Mouse (Mus musculus): ENCODE measurements at regions not wholly inside any gene's neighbourhood (a gene's known extent, or its start where the extent isn't known, plus 50 kb on each side); places are given as distances from the start of the nearest gene placed in this dataset.

GRCm38 (mm10) chr4:84065457-84066124 is 540.2 kb downstream of the Ccdc171 start:
- H3K27me3 ChIP-seq (ENCODE audit: low read depth, poor library complexity, severe bottlenecking), result peaks cover 49% of the 10 kb centered on the region
- H3K4me3 ChIP-seq, result no peak overlapping the region
- 64% methylated on average over 12 of the region's 12 CpGs for WGBS
- H3K27ac ChIP-seq (replicated peaks), result no peak overlapping the region; the same call in 1 of the 2 replicates
- no peaks in the 10 kb centered on the region for H3K9me3 ChIP-seq (replicated peaks)
- peaks cover 32% of the 10 kb centered on the region for H3K4me1 ChIP-seq
- no peaks in the 10 kb centered on the region for H3K36me3 ChIP-seq
- no peak for DNase-seq (ENCODE audit: low spot score)

- no peak overlapping the region for H3K4me3 ChIP-seq
- H3K27ac ChIP-seq (replicated peaks), result no peak overlapping the region
- H3K27me3 ChIP-seq (ENCODE audit: low read depth, poor library complexity, severe bottlenecking), result peaks cover 32% of the 10 kb centered on the region
- H3K36me3 ChIP-seq, result no peaks in the 10 kb centered on the region
- WGBS, result 86% methylated on average over 14 of the region's 14 CpGs
- DNase-seq (ENCODE audit: low spot score), result no peak
- peaks cover 32% of the 10 kb centered on the region for H3K4me1 ChIP-seq
- H3K9me3 ChIP-seq (replicated peaks), result no peaks in the 10 kb centered on the region
Measured at GRCm38 (mm10) chr4:84067931-84068575, 542.7 kb downstream of the Ccdc171 start.

- 68% methylated on average over 11 of the region's 11 CpGs for WGBS
- Histone ChIP-seq H3K9me3 (replicated peaks) (no peaks in the 10 kb centered on the region), H3K36me3 (no peaks in the 10 kb centered on the region), H3K4me1 (peaks cover 26% of the 10 kb centered on the region), H3K27ac (replicated peaks) (no peak overlapping the region), H3K4me3 (no peak overlapping the region), H3K27me3 (ENCODE audit: low read depth, poor library complexity, severe bottlenecking) (peaks cover 23% of the 10 kb centered on the region)
- DNase-seq (ENCODE audit: low spot score), result no peak
Measured at GRCm38 (mm10) chr4:84068947-84069663, 543.8 kb downstream of the Ccdc171 start.

- Histone ChIP-seq H3K4me1 (peaks cover 21% of the 10 kb centered on the region), H3K27me3 (ENCODE audit: low read depth, poor library complexity, severe bottlenecking) (peaks cover 17% of the 10 kb centered on the region), H3K9me3 (replicated peaks) (no peaks in the 10 kb centered on the region), H3K27ac (replicated peaks) (no peak overlapping the region), H3K4me3 (no peak overlapping the region), H3K36me3 (no peaks in the 10 kb centered on the region)
- DNase-seq (ENCODE audit: low spot score), result no peak
- 81% methylated on average over 13 of the region's 13 CpGs for WGBS
Measured at GRCm38 (mm10) chr4:84069681-84070080, 544.3 kb downstream of the Ccdc171 start.

GRCm38 (mm10) chr4:84070089-84070488 is 544.7 kb downstream of the Ccdc171 start:
- Histone ChIP-seq H3K27me3 (ENCODE audit: low read depth, poor library complexity, severe bottlenecking) (peaks cover 17% of the 10 kb centered on the region), H3K27ac (replicated peaks) (no peak overlapping the region), H3K4me1 (peaks cover 21% of the 10 kb centered on the region), H3K9me3 (replicated peaks) (no peaks in the 10 kb centered on the region), H3K36me3 (no peaks in the 10 kb centered on the region), H3K4me3 (no peak overlapping the region)
- no peak for DNase-seq (ENCODE audit: low spot score)
- WGBS, result 72% methylated on average over 4 of the region's 4 CpGs

GRCm38 (mm10) chr4:84072096-84072495 is 546.8 kb downstream of the Ccdc171 start:
- no peak for DNase-seq (ENCODE audit: low spot score)
- Histone ChIP-seq H3K27ac (replicated peaks) (no peak overlapping the region), H3K4me3 (no peak overlapping the region), H3K4me1 (peaks cover 12% of the 10 kb centered on the region), H3K27me3 (ENCODE audit: low read depth, poor library complexity, severe bottlenecking) (peaks cover 8% of the 10 kb centered on the region; the same call in 1 of the 2 replicates), H3K9me3 (replicated peaks) (no peaks in the 10 kb centered on the region), H3K36me3 (no peaks in the 10 kb centered on the region)
- WGBS, result 92% methylated on average over 5 of the region's 5 CpGs

GRCm38 (mm10) chr4:84076526-84076925 is 551.2 kb downstream of the Ccdc171 start:
- 97% methylated on average over 1 of the region's 1 CpGs for WGBS
- H3K9me3 ChIP-seq (replicated peaks), result no peaks in the 10 kb centered on the region
- no peak for DNase-seq (ENCODE audit: low spot score)
- no peak overlapping the region for H3K4me3 ChIP-seq
- H3K27me3 ChIP-seq (ENCODE audit: low read depth, poor library complexity, severe bottlenecking), result no peaks in the 10 kb centered on the region
- no peaks in the 10 kb centered on the region for H3K4me1 ChIP-seq
- H3K36me3 ChIP-seq, result no peaks in the 10 kb centered on the region
- no peak overlapping the region for H3K27ac ChIP-seq (replicated peaks)

- Histone ChIP-seq H3K36me3 (no peaks in the 10 kb centered on the region), H3K9me3 (replicated peaks) (no peaks in the 10 kb centered on the region), H3K4me1 (no peaks in the 10 kb centered on the region), H3K27me3 (ENCODE audit: low read depth, poor library complexity, severe bottlenecking) (no peaks in the 10 kb centered on the region), H3K27ac (replicated peaks) (no peak overlapping the region), H3K4me3 (no peak overlapping the region)
- no peak for DNase-seq (ENCODE audit: low spot score)
- WGBS, result 77% methylated on average over 2 of the region's 2 CpGs
Measured at GRCm38 (mm10) chr4:84079516-84079915, 554.2 kb downstream of the Ccdc171 start.

- 72% methylated on average over 7 of the region's 7 CpGs for WGBS
- Histone ChIP-seq H3K27me3 (ENCODE audit: low read depth, poor library complexity, severe bottlenecking) (no peaks in the 10 kb centered on the region), H3K27ac (replicated peaks) (no peak overlapping the region), H3K4me1 (no peaks in the 10 kb centered on the region), H3K9me3 (replicated peaks) (no peaks in the 10 kb centered on the region), H3K36me3 (no peaks in the 10 kb centered on the region), H3K4me3 (no peak overlapping the region)
- DNase-seq (ENCODE audit: low spot score), result no peak
Measured at GRCm38 (mm10) chr4:84081518-84081917, 556.2 kb downstream of the Ccdc171 start.

- WGBS, result 84% methylated on average over 12 of the region's 12 CpGs
- H3K4me1 ChIP-seq, result 0 out of 2 replicates have a peak, but pooled peaks cover 4% of the 10 kb centered on the region
- no peak for DNase-seq (ENCODE audit: low spot score)
- H3K4me3 ChIP-seq, result no peak overlapping the region
- no peaks in the 10 kb centered on the region for H3K9me3 ChIP-seq (replicated peaks)
- H3K27me3 ChIP-seq (ENCODE audit: low read depth, poor library complexity, severe bottlenecking), result 0 out of 2 replicates have a peak, but pooled peaks cover 3% of the 10 kb centered on the region
- H3K36me3 ChIP-seq, result no peaks in the 10 kb centered on the region
- no peak overlapping the region for H3K27ac ChIP-seq (replicated peaks)
Measured at GRCm38 (mm10) chr4:84088166-84088565, 562.8 kb downstream of the Ccdc171 start.

- Histone ChIP-seq H3K27ac (replicated peaks) (no peak overlapping the region), H3K4me1 (0 out of 2 replicates have a peak, but pooled peaks cover 4% of the 10 kb centered on the region), H3K9me3 (replicated peaks) (no peaks in the 10 kb centered on the region), H3K27me3 (ENCODE audit: low read depth, poor library complexity, severe bottlenecking) (0 out of 2 replicates have a peak, but pooled peaks cover 3% of the 10 kb centered on the region), H3K36me3 (no peaks in the 10 kb centered on the region), H3K4me3 (no peak overlapping the region)
- 81% methylated on average over 9 of the region's 9 CpGs for WGBS
- DNase-seq (ENCODE audit: low spot score), result no peak
Measured at GRCm38 (mm10) chr4:84092509-84092908, 567.2 kb downstream of the Ccdc171 start.

- Histone ChIP-seq H3K36me3 (no peaks in the 10 kb centered on the region), H3K4me3 (no peak overlapping the region), H3K27me3 (ENCODE audit: low read depth, poor library complexity, severe bottlenecking) (0 out of 2 replicates have a peak, but pooled peaks cover 3% of the 10 kb centered on the region), H3K4me1 (0 out of 2 replicates have a peak, but pooled peaks cover 4% of the 10 kb centered on the region), H3K27ac (replicated peaks) (no peak overlapping the region), H3K9me3 (replicated peaks) (no peaks in the 10 kb centered on the region)
- 93% methylated on average over 3 of the region's 3 CpGs for WGBS
- DNase-seq (ENCODE audit: low spot score), result no peak
Measured at GRCm38 (mm10) chr4:84095237-84095636, 569.9 kb downstream of the Ccdc171 start.

- no peak overlapping the region for H3K27ac ChIP-seq (replicated peaks)
- H3K4me3 ChIP-seq, result no peak overlapping the region
- 0 out of 2 replicates have a peak, but pooled peaks cover 3% of the 10 kb centered on the region for H3K27me3 ChIP-seq (ENCODE audit: low read depth, poor library complexity, severe bottlenecking)
- H3K9me3 ChIP-seq (replicated peaks), result no peaks in the 10 kb centered on the region
- 92% methylated on average over 4 of the region's 4 CpGs for WGBS
- DNase-seq (ENCODE audit: low spot score), result no peak
- no peaks in the 10 kb centered on the region for H3K36me3 ChIP-seq
- H3K4me1 ChIP-seq, result 0 out of 2 replicates have a peak, but pooled peaks cover 4% of the 10 kb centered on the region
Measured at GRCm38 (mm10) chr4:84096081-84096480, 570.7 kb downstream of the Ccdc171 start.

All from midbrain, embryonic 10.5 days (tissue).